ENCODE assay signal across 15 mouse cellular contexts in the genomic region with DNA sequence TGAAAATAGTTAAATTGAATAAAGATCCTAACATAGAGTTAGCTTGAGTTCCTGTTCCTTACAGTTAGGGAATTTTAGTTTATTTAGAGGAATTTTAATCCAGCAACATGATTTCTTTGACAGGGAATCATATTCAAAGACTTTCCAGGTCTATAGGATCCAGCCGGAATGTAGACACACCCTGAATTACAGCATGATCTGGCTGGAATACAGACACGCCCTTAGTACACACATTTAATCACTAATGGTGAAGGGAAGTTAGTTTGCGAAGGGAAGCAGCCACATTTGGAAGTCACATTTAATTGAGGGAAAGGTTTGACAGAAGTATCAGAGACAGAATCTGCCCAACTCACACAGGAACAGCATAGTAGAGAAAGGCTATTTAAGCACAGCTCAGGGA.
"Had no signal": no experiment of that assay in that cellular context is flagged by ENCODE, and none has a peak within 500 bp of the region (broad histone marks: within the 10 kb centered on the region; RNA-seq: fewer than 3 reads in every experiment).

No protein-coding gene starts in this region.

- H3K4me3 ChIP-seq: midbrain, embryonic 10.5 days; midbrain, embryonic 12.5 days; myocyte; neural tube, embryonic 12.5 days had no signal

- ATAC-seq: midbrain, embryonic 16.5 days had no signal

- H3K27ac ChIP-seq: liver, embryonic 14.5 days; midbrain, embryonic 10.5 days; midbrain, embryonic 12.5 days; neural tube, embryonic 12.5 days had no signal

- H3K36me3 ChIP-seq: midbrain, embryonic 10.5 days; midbrain, embryonic 12.5 days; neural tube, embryonic 12.5 days had no signal

- H3K4me1 ChIP-seq: midbrain, embryonic 10.5 days; midbrain, embryonic 12.5 days; neural tube, embryonic 12.5 days had no signal

- H3K4me2 ChIP-seq: lung, embryonic 14.5 days; midbrain, embryonic 12.5 days; neural tube, embryonic 12.5 days had no signal

- H3K9me3 ChIP-seq: midbrain, embryonic 10.5 days; midbrain, embryonic 12.5 days; neural tube, embryonic 12.5 days had no signal

- H3K27me3 ChIP-seq: midbrain, embryonic 12.5 days; neural tube, embryonic 12.5 days had no signal

- H3K9ac ChIP-seq: liver, embryonic 14.5 days; lung, embryonic 14.5 days; midbrain, embryonic 12.5 days; neural tube, embryonic 12.5 days had no signal

- DNase-seq: lung, adult 18-20 months; lung, embryonic 14.5 days; lung, postnatal 10 days; lung, postnatal 4 days; midbrain, embryonic 14.5 days; right cerebral cortex, postnatal 14 days; thymus, adult 18-20 months; thymus, postnatal 14 days; thymus, postnatal 36 days had no signal
